Mouse (Mus musculus): ENCODE measurements around the gene St8sia4. TPM values are rescaled to one million over a fixed set of nuclear protein-coding genes. Genes with fewer than 3 reads are reported as not detected.
"Not testable (repeated sequence)": the region's sequence is repeated elsewhere in the genome, so short reads cannot be mapped to it uniquely, and the experiment has no call there.

St8sia4 gene
- total RNA-seq, 2 experiments from 2014 or later = 10.4 to 21.4 TPM

GRCm38 (mm10) chr1:95605458-95605857 lies 61.9 kb downstream of the St8sia4 start:
- ATAC-seq (replicated peaks; ENCODE audit: low FRiP score, poor library complexity, severe bottlenecking) = no peak

GRCm38 (mm10) chr1:95598108-95598507 lies 69.3 kb downstream of the St8sia4 start:
- no peak for ATAC-seq (replicated peaks; ENCODE audit: low FRiP score, poor library complexity, severe bottlenecking)

DNA sequence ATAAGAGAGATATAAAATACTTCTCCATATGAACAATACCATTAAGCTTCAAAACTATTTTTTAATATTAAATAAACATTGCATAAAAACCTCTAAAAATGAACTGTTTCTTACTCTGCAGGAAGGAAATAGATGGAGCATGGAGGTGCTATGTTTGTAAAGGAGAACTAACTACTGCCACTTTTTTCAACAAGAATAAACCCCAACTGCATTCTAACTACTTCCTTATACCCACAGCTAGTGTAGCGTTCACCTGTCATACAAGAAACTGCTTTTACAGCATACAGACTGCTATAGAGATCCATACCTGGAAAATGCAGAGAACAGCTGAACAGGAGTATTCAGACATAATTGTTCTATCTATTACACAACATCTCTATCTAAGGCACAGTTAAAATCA lies 70.5 kb downstream of the St8sia4 start:
- no peak for ATAC-seq (replicated peaks; ENCODE audit: low FRiP score, poor library complexity, severe bottlenecking)

DNA sequence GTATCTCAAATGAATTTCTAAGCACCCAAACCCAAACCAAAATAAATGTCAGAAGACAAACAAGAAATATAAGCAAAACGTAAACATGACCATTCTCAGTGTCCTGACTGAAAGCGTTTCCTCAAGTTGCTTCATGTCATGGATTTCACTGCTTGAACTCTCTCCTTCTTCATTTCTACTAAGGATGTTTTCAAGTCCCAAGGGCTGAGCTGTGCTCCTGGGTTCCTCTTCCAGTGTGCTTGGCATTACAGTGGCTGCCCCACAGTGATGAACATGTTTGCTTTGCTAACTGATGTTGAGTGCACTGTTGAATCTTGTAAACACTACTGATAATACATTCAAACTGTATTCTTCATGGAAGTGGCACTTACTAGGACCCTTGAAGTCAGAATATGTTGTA lies 76.3 kb downstream of the St8sia4 start:
- no peak for ATAC-seq (replicated peaks; ENCODE audit: low FRiP score, poor library complexity, severe bottlenecking)

DNA sequence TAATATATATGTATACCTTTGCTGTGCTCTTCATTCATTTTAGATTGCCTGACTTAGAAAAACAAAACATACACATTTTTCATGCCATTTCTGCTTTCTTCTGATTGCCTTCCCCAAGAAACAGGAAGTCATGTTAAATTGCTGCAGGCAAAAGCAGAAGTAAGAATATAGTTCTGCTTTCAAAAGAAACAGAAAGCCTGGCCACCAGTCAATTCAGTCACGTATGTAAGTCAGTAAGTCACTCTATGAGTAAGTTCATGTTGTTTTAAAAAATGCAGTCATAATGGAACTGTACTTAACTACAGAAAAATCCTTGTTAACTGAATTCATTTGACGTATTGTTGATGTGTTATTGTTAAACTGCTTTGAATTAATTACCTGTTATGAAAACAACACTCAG lies 77.3 kb downstream of the St8sia4 start:
- no peak for ATAC-seq (replicated peaks; ENCODE audit: low FRiP score, poor library complexity, severe bottlenecking)

- ATAC-seq (replicated peaks; ENCODE audit: low FRiP score, poor library complexity, severe bottlenecking) = no peak
Observed at GRCm38 (mm10) chr1:95589471-95589870, 77.9 kb downstream of the St8sia4 start.

GRCm38 (mm10) chr1:95583310-95583709 lies 84.1 kb downstream of the St8sia4 start:
- ATAC-seq (replicated peaks; ENCODE audit: low FRiP score, poor library complexity, severe bottlenecking) = no peak

- no peak for ATAC-seq (replicated peaks; ENCODE audit: low FRiP score, poor library complexity, severe bottlenecking)
Observed at GRCm38 (mm10) chr1:95582264-95582663, 85.1 kb downstream of the St8sia4 start.

GRCm38 (mm10) chr1:95572619-95573540 lies 94.5 kb downstream of the St8sia4 start:
- no peak for ATAC-seq (replicated peaks; ENCODE audit: low FRiP score, poor library complexity, severe bottlenecking)

GRCm38 (mm10) chr1:95571106-95571505 lies 96.3 kb downstream of the St8sia4 start:
- ATAC-seq (replicated peaks; ENCODE audit: low FRiP score, poor library complexity, severe bottlenecking) = no peak

GRCm38 (mm10) chr1:95554556-95554955 lies 112.8 kb downstream of the St8sia4 start:
- ATAC-seq (replicated peaks; ENCODE audit: low FRiP score, poor library complexity, severe bottlenecking) = not testable (repeated sequence)

- ATAC-seq (replicated peaks; ENCODE audit: low FRiP score, poor library complexity, severe bottlenecking) = no peak
Observed at GRCm38 (mm10) chr1:95541460-95541859, 125.9 kb downstream of the St8sia4 start.

Data from erythroid progenitor cell, adult 5-6 weeks (primary cell).